Mouse (Mus musculus) neutrophil, adult 5-6 weeks (primary cell): ENCODE results near the gene Katnb1. TPM values are rescaled to one million over a fixed set of nuclear protein-coding genes. Genes with fewer than 3 reads are reported as not detected.

ENCODE experiments used
- ATAC-seq: fragments of 151-379, 151-347 bp; 2 replicates; pipeline ENCODE4 v1.8.0; 2017; ENCODE audit warnings: mild to moderate bottlenecking, moderate TSS enrichment; ENCODE audit not compliant: insufficient number of reproducible peaks, poor library complexity, low FRiP score, severe bottlenecking; ENCODE audit errors: extremely low read depth
- total RNA-seq: library from RNA; stranded (forward); fragments of 200-1000 nt; gene quantifications from 2 replicates; pipeline ENCODE4 v1.2.3, GENCODE M21; 2017

Gene Katnb1
- total RNA-seq, 1 experiment from 2014 or later = 26.2 TPM

GRCm38 (mm10) chr8:95079305-95079704 lies 1.7 kb upstream of the Katnb1 start:
- ATAC-seq = no peak

DNA sequence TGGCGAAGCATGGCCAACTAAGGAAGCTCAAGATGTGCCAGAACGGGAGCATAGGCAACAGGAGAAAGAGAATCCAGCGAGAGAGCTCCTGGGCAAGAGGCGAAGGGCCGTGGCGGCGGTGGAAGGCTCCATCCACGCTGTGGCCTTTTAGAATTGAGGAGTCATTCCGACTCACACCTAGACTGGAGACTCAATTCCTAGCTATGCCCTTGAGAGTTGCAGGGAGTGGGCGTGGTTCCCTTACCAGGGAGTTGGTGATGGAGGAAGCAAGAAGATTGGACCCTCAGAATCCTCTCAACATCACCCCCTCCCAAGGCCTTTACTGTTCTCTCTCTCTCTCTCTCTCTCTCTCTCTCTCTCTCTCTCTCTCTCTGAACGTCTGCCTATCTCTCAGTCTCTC lies 664 bp downstream of the Katnb1 start:
- no peak for ATAC-seq

DNA sequence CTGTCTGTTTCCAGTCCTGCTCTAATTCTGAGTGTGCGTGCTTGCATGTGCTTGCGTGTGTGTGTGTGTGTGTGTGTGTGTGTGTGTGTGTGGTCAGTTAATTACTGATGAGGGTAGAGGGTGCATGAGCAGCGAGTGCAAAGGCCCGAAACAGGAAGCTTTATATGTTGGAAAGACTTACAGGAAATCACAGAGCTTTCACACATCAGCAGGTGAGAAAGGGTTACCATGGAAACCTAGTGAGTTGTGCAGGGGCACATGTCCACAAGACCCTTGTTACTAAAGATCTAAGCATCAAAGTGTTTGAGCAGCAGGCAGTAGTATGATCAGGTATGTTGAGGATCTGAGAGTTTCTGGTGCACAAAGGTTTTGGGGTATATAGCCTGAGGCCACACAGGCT lies 3.3 kb downstream of the Katnb1 start:
- ATAC-seq = no peak

GRCm38 (mm10) chr8:95084744-95085431 lies 3.9 kb downstream of the Katnb1 start:
- ATAC-seq = no peak

DNA sequence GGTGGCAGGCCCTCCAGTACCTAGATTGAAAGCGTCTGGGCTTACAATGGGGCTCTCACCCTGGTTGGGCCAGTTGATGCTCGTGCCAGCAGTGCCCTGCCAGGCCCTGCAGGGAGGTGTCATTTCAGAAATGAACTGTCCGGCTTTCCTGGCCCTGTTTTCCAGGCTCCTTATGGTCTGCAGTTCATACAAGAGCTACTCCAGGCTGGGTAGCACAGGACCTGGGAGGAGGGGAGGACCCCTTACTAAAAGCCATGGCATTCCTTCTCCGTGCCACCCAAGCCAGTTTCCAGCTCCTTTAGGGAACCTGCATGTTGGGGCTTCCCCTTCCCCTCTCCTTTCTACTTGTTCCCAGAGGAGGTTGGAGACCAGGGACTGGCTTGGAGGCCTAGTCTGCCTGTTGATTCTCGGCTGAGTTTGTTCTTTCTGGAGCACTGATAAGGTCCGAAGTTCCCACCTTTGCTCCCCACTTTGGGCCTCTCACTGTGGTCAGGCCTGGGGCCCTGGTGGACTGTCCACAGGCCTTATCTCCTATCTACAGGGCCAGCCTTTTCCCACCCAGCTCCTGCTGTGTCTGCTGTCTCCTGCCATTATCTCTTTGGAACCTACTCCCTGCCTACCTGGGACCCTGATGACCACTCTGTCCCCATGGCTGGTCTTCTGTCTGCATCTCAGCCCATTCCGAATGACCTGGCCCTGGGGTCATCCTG lies 4.6 kb downstream of the Katnb1 start:
- no peak for ATAC-seq

GRCm38 (mm10) chr8:95093574-95093973 lies 12.6 kb downstream of the Katnb1 start:
- ATAC-seq = no peak

GRCm38 (mm10) chr8:95099009-95099408 lies 18.0 kb downstream of the Katnb1 start:
- no peak for ATAC-seq

- no peak for ATAC-seq
These were observed 21.0 kb downstream of the Katnb1 start for GRCm38 (mm10) chr8:95101972-95102371.

GRCm38 (mm10) chr8:95107306-95107705 lies 26.3 kb downstream of the Katnb1 start:
- ATAC-seq = no peak

- no peak for ATAC-seq
These were observed 31.6 kb downstream of the Katnb1 start for GRCm38 (mm10) chr8:95112594-95112993.

GRCm38 (mm10) chr8:95113108-95113507 lies 32.1 kb downstream of the Katnb1 start:
- ATAC-seq = no peak

DNA sequence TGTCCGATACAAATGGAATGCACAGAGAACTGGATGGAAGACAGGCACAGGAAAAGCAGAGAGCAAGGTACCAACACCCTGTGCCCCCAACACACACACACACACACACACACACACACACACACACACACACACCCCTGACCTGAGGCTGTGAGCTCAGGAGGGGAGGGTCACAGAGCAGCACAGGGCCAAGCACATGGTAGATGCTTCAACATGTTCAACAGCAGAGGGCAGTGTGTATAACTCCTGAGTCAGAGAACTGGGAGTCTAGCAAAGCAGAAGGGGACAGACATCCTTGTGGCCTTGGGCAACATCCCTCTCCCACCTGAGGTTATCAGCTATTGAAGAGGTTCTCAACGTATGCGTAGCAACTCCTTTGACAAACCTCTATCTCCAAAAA lies 32.8 kb downstream of the Katnb1 start:
- no peak for ATAC-seq

DNA sequence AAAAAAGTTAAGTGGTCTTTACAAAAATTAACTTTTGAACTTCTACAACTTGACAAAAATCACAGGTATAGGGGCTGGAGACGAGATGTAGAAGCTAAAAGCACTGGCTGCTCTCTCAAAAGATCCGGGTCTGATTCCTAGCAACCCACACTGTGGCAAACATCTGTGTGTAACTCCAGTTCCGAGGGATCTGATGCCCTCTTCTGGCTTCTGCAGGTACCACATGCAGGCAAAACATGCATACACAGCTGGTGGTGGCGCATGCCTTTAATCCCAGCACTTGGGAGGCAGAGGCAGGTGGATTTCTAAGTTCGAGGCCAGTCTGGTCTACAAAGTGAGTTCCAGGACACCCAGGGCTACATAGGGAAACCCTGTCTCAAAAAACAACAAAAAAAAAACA lies 42.5 kb downstream of the Katnb1 start:
- ATAC-seq = no peak

- ATAC-seq = no peak
These were observed 45.5 kb downstream of the Katnb1 start for GRCm38 (mm10) chr8:95126497-95126896.

- no peak for ATAC-seq
These were observed 46.7 kb downstream of the Katnb1 start for GRCm38 (mm10) chr8:95127658-95128057.

DNA sequence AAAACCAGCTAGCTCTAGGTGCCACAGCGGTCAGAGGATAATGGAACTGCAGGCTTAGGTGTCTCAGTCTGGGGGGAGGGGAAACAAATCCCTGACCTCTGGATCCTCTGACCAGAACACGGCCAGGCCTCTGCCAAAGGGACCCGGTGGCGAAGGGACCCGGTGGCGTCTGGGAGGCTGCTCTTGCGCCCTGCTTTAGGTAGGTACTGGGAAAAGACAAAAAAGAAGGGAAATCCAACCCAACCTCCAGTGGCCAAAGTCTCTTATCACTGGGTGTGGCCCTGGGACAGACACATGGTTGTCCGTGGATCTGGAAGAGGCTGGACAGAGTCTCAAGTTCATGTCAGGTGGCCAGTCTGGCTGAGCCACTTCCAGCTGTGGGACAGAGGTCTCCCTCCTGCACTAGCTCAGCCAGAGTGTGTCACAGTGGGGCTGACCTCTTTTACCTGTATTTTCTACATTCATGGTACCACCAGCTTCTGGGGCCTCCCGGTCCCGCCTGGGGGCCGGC lies 47.8 kb downstream of the Katnb1 start:
- ATAC-seq = no peak

DNA sequence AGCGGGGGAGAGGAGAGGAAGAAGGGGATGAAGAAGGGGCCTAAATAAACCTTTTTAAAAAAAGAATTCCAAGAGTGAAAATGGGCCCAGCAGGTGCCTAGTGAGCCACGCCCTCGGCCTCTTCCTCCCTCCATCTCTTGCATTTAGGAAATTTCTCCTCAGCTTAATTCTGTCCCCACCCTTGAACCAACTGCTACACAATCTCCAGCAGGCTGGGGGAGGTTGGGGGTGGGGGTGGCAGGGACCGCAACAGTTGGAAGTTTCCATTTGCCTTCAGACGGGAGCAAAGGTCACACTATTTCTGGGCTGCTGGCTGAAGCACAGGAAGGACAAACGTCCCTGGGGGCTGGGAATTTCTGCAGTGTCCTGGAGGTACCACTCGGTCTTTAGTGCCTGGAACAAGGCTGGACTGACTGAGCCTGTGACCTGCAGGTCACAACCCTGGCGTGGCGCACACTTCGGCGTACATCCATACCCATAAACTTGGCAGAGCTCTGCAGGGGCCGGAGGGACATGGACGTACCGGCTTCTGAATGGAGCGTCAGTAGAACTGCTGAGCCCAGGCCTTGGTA lies 50.1 kb downstream of the Katnb1 start:
- no peak for ATAC-seq

DNA sequence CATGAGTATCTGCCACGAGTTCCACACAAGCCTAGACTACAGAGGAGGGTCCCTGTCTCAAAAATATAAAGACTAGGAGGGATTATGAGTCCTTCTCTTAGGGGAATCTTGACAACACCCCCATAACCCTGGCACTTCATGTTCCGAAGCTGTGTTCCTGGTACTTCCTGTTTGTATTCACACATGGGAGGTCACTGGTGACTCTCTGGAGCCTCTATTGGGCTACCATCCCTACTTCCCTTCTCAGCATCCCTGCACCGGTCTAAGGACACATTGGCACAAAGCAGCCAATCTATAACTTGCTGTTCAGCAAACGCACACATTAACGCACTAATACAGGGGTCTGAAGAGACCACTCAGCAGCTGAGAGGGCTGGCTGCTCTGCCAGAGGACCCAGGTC lies 51.0 kb downstream of the Katnb1 start:
- ATAC-seq = no peak

GRCm38 (mm10) chr8:95134186-95134585 lies 53.2 kb downstream of the Katnb1 start:
- ATAC-seq = no peak

GRCm38 (mm10) chr8:95135242-95135641 lies 54.3 kb downstream of the Katnb1 start:
- ATAC-seq = no peak
